Mouse (Mus musculus) heart, postnatal 14 days (tissue): ENCODE results near the gene Ctc1. TPM values are rescaled to one million over a fixed set of nuclear protein-coding genes. Genes with fewer than 3 reads are reported as not detected.

Source experiments
- DNase-seq, 2 experiments: peaks; one replicate each; pipeline ENCODE4 v3.0.0; 2021 to 2022
- intact Hi-C: fragments of 180-260 bp; cut with DNase I; formaldehyde crosslinking; loops from one replicate; pipeline ENCODE4 v1.15.1; 2025
- microRNA-seq, 2 experiments: library from miRNA; unstranded; fragments of <30 nt; microRNA quantifications; one replicate each; pipeline ENCODE4 v1.2.0; 2021 to 2022
- total RNA-seq, 2 experiments: library from RNA; stranded (reverse); gene quantifications; 2 replicates each; pipeline ENCODE4 v1.2.3; 2021

The Ctc1 gene
- total RNA-seq, 2 experiments from 2014 or later, result 13.1 to 16.5 TPM

- intact Hi-C loops, result loop anchor here (1.0 kb wide), 1 partner anchor 8 kb away; no protein-coding TSS in a partner anchor
- no peak for DNase-seq
Observed at GRCm38 (mm10) chr11:69078805-69079438, 63.2 kb downstream of the Ctc1 start.

- intact Hi-C loops, result no loop called here
- no peak for DNase-seq
Observed at GRCm38 (mm10) chr11:69080102-69080854, 64.6 kb downstream of the Ctc1 start.

GRCm38 (mm10) chr11:69080855-69081222 is 65.1 kb downstream of the Ctc1 start:
- intact Hi-C loops, result no loop called here
- DNase-seq, result no peak

- intact Hi-C loops, result no loop called here
- no peak for DNase-seq
Observed at GRCm38 (mm10) chr11:69081613-69082012, 65.9 kb downstream of the Ctc1 start.

GRCm38 (mm10) chr11:69085608-69086007 is 69.9 kb downstream of the Ctc1 start:
- no peak for DNase-seq
- intact Hi-C loops, result no loop called here

Small RNAs within 50 kb of the gene (microRNA-seq; reads per million reads assigned to microRNA genes)
- gene Mir3062, result 0 to 1.4 reads per million in 2 experiments

Other genes starting within 250 kb of the Ctc1 start
- 10 to 100 TPM; 56.1 to 59.6 TPM for gene Ndel1, start 144.1 kb upstream of the Ctc1 start, total RNA-seq
- under 1 TPM in 1 of 2 experiments, not detected in 1; 0.15 TPM for gene Rnf222, start 127.4 kb upstream of the Ctc1 start, total RNA-seq
- 100 to 1,000 TPM; 607 to 680 TPM for gene Rpl26, start 114.3 kb upstream of the Ctc1 start, total RNA-seq
- not detected for gene Odf4, start 88.8 kb upstream of the Ctc1 start, total RNA-seq
- gene Arhgef15, start 58.4 kb upstream of the Ctc1 start, total RNA-seq, result 10 to 100 TPM; 37.9 to 46.1 TPM
- gene Slc25a35, start 47.8 kb upstream of the Ctc1 start, total RNA-seq, result 1 to 10 TPM; 4.5 to 5.5 TPM
- 10 to 100 TPM; 51.9 to 61.2 TPM for gene Rangrf, start 40.7 kb upstream of the Ctc1 start, total RNA-seq
- gene Pfas, start 7.5 kb upstream of the Ctc1 start, total RNA-seq, result 1 to 10 TPM; 7.6 to 7.7 TPM
- gene Aurkb, start 29.7 kb downstream of the Ctc1 start, total RNA-seq, result 1 to 10 TPM; 3.6 to 8.1 TPM
- gene Borcs6, start 43.8 kb downstream of the Ctc1 start, total RNA-seq, result 10 to 100 TPM; 15.9 to 16.2 TPM
- 1 to 10 TPM; 5.2 to 5.4 TPM for gene Tmem107, start 54.9 kb downstream of the Ctc1 start, total RNA-seq
- 10 to 100 TPM; 68.8 to 72.6 TPM for gene Vamp2, start 72.6 kb downstream of the Ctc1 start, total RNA-seq
- gene Per1, start 79.3 kb downstream of the Ctc1 start, total RNA-seq, result 100 to 1,000 TPM; 100 to 103 TPM
- under 1 TPM; 0.14 to 0.32 TPM for gene Hes7, start 104.5 kb downstream of the Ctc1 start, total RNA-seq
- under 1 TPM; 0.33 to 0.44 TPM for gene 9130213A22Rik, start 106.7 kb downstream of the Ctc1 start, total RNA-seq
- gene Aloxe3, start 110.0 kb downstream of the Ctc1 start, total RNA-seq, result not detected
- not detected for gene Alox12b, start 141.1 kb downstream of the Ctc1 start, total RNA-seq
- 1 to 10 TPM in 1 of 2 experiments, under 1 TPM in 1; 0.88 to 1.7 TPM for gene Alox8, start 181.9 kb downstream of the Ctc1 start, total RNA-seq
- gene Gucy2e, start 221.1 kb downstream of the Ctc1 start, total RNA-seq, result 1 to 10 TPM in 1 of 2 experiments, under 1 TPM in 1; 1.00 to 1.3 TPM